Mouse (Mus musculus) right cerebral cortex, adult 18-20 months (tissue): Measurements from ENCODE around the gene Unc5a.

Experiments
- DNase-seq: peaks from one replicate; pipeline ENCODE4 v3.0.0; 2022; ENCODE audit warnings: mixed read lengths

Gene Unc5a

GRCm38 (mm10) chr13:54948531-54949493, at the start of gene Unc5a:
Unc5a (plus strand) TSS chr13:54949411.
- DNase-seq, result peak; percentile 81

- no peak for DNase-seq
These were observed 37.2 kb upstream of the Unc5a start for GRCm38 (mm10) chr13:54912053-54912452.

GRCm38 (mm10) chr13:54912894-54913621, 36.2 kb upstream of the Unc5a start:
- DNase-seq, result peak; percentile 13

- no peak for DNase-seq
These were observed 32.6 kb upstream of the Unc5a start for GRCm38 (mm10) chr13:54916644-54917043.

GRCm38 (mm10) chr13:54918910-54919309, 30.3 kb upstream of the Unc5a start:
- DNase-seq, result no peak

- no peak for DNase-seq
These were observed 29.5 kb upstream of the Unc5a start for GRCm38 (mm10) chr13:54919666-54920065.

- no peak for DNase-seq
These were observed 27.5 kb upstream of the Unc5a start for GRCm38 (mm10) chr13:54921700-54922099.

- DNase-seq, result no peak
These were observed 25.5 kb upstream of the Unc5a start for GRCm38 (mm10) chr13:54923705-54924104.

- no peak for DNase-seq
These were observed 23.7 kb upstream of the Unc5a start for GRCm38 (mm10) chr13:54925466-54925865.

- peak; percentile 57 for DNase-seq
These were observed 22.6 kb upstream of the Unc5a start for GRCm38 (mm10) chr13:54926654-54927053.

- DNase-seq, result no peak
These were observed 19.1 kb upstream of the Unc5a start for GRCm38 (mm10) chr13:54930123-54930522.

GRCm38 (mm10) chr13:54934873-54935272, 14.3 kb upstream of the Unc5a start:
- no peak for DNase-seq

- peak; percentile 74 for DNase-seq
These were observed 13.0 kb upstream of the Unc5a start for GRCm38 (mm10) chr13:54936173-54936572.

- DNase-seq, result peak; percentile 87
These were observed 11.3 kb upstream of the Unc5a start for GRCm38 (mm10) chr13:54937885-54938284.

GRCm38 (mm10) chr13:54938493-54938892, 10.7 kb upstream of the Unc5a start:
- DNase-seq, result no peak

GRCm38 (mm10) chr13:54944411-54945157, 4.6 kb upstream of the Unc5a start:
- DNase-seq, result no peak

GRCm38 (mm10) chr13:54945332-54945731, 3.9 kb upstream of the Unc5a start:
- no peak for DNase-seq

GRCm38 (mm10) chr13:54946406-54946805, 2.8 kb upstream of the Unc5a start:
- peak; percentile 55 for DNase-seq

GRCm38 (mm10) chr13:54949592-54949991, 381 bp downstream of the Unc5a start:
- DNase-seq, result peak; percentile 81

- peak; percentile 57 for DNase-seq
These were observed 920 bp downstream of the Unc5a start for GRCm38 (mm10) chr13:54950131-54950530.

- no peak for DNase-seq
These were observed 2.0 kb downstream of the Unc5a start for GRCm38 (mm10) chr13:54951166-54951565.

- no peak for DNase-seq
These were observed 5.5 kb downstream of the Unc5a start for GRCm38 (mm10) chr13:54954745-54955144.
